Mouse (Mus musculus) heart, embryonic 13.5 days (tissue): ENCODE measurements at regions not wholly inside any gene's neighbourhood (a gene's known extent, or its start where the extent isn't known, plus 50 kb on each side); places are given as distances from the start of the nearest gene placed in this dataset.

Source experiments
- ATAC-seq: fragments of 200-750 bp; cut with Nextera tagmentation; 2 replicates; pipeline ENCODE4 v1.8.0; 2017; ENCODE audit warnings: moderate TSS enrichment; ENCODE audit not compliant: insufficient number of reproducible peaks, low FRiP score, low TSS enrichment; ENCODE audit errors: extremely low read depth
- H3K27ac ChIP-seq: fragments of 300-500 bp; sonication (generic); replicated peaks from 2 replicates; pipeline ENCODE4 v1.5.1; 2015; ENCODE audit warnings: moderate library complexity, mild to moderate bottlenecking, inconsistent platforms
- H3K27me3 ChIP-seq: fragments of 300-500 bp; sonication (generic); replicated peaks from 2 replicates; pipeline ENCODE4 v1.6.1; 2015; ENCODE audit warnings: mild to moderate bottlenecking, inconsistent platforms
- H3K36me3 ChIP-seq: fragments of 300-500 bp; sonication (generic); 2 replicates; pipeline ENCODE4 v1.6.1; 2015; ENCODE audit warnings: mild to moderate bottlenecking, inconsistent platforms
- H3K4me1 ChIP-seq: fragments of 300-500 bp; sonication (generic); 2 replicates; pipeline ENCODE4 v1.6.1; 2015; ENCODE audit warnings: inconsistent platforms
- H3K4me2 ChIP-seq: fragments of 300-500 bp; sonication (generic); 2 replicates; pipeline ENCODE4 v1.6.1; 2015; ENCODE audit warnings: inconsistent platforms, mild to moderate bottlenecking, moderate library complexity
- H3K4me3 ChIP-seq: fragments of 300-500 bp; sonication (generic); 2 replicates; pipeline ENCODE4 v1.5.1; 2015; ENCODE audit warnings: moderate library complexity, mild to moderate bottlenecking, inconsistent platforms
- H3K9ac ChIP-seq: fragments of 300-500 bp; sonication (generic); 2 replicates; pipeline ENCODE4 v1.6.1; 2015; ENCODE audit warnings: inconsistent platforms, mild to moderate bottlenecking, moderate library complexity
- H3K9me3 ChIP-seq: fragments of 300-500 bp; sonication (generic); 2 replicates; pipeline ENCODE4 v1.6.1; 2016; ENCODE audit warnings: inconsistent platforms
- WGBS: fragments of 180-500 bp; shearing (Covaris S2); methylation state at CpG from one replicate; pipeline ENCODE4 v1.1.7; 2015; ENCODE audit warnings: mixed read lengths; 5-methylcytosine and 5-hydroxymethylcytosine counted together

DNA sequence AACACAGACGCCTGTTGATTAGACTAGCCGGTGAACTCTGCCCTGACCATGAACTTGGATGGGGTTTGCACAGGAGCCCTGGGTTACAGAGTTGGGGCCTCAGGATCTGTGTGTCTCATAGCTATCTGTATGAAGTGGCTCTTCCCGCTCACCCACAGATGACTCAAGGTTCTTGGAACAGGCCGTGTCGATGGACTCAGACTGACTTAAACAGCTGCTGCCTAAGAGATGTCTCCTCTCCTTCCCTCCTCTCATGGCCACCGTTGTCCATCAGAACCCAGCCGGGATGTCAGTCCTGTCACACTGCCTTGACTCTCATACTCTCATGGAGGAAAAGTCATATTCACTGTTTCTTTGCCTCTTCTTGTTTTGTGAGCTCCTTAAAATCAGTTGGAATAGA, 121.2 kb upstream of the Tgfbr2 start:
- Histone ChIP-seq H3K4me3 (no peak overlapping the region), H3K9ac (no peak overlapping the region), H3K27me3 (no peaks in the 10 kb centered on the region), H3K4me2 (no peak overlapping the region), H3K9me3 (no peaks in the 10 kb centered on the region), H3K27ac (no peak overlapping the region), H3K4me1 (peaks cover 23% of the 10 kb centered on the region), H3K36me3 (no peaks in the 10 kb centered on the region)
- WGBS: 79% methylated on average over 7 of the region's 7 CpGs
- no peak for ATAC-seq

DNA sequence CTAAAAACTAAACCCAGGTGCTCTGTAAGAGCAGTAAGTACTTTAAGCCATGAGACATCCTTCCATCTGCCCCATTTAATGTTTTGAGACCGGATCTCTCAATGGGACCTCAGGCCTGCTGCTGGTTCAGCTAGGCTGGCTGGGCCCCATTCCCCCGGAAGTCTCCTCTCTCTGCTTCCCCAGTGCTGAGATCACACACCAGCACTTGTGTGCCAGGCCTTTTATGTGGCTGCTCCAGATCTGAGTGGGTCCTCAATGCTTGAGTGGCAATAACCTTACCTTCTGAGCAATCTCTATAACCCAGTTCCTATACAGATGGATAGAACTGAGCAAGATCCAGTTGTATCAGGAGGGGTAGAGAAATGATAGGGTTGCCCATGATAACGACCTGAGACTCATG, 118.9 kb upstream of the Tgfbr2 start:
- no peak for ATAC-seq
- Histone ChIP-seq H3K4me3 (no peak overlapping the region), H3K9me3 (no peaks in the 10 kb centered on the region), H3K27ac (no peak overlapping the region), H3K4me2 (no peak overlapping the region), H3K27me3 (no peaks in the 10 kb centered on the region), H3K36me3 (no peaks in the 10 kb centered on the region), H3K9ac (no peak overlapping the region), H3K4me1 (peaks cover 23% of the 10 kb centered on the region)
- WGBS: 54% methylated on average over 3 of the region's 3 CpGs

DNA sequence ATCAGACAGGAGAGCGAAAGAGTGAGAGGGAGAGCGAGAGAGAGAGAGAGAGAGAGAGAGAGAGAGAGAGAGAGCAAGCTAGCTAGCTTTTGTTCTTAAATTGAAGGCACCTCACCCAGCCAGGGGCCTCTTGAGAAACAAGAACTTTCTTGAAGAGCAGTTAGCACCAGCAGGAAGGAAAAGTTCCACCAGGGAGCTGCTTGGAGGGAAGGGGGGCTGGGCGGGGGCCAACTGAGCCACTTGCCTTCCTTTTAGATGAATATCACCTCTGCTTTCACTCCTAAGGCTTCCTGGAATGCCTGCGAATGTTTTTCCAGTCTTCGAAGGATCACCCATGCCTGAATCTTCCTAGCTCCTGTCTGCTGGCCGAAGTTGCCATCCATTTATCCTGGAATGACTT, 118.0 kb upstream of the Tgfbr2 start:
- WGBS: 60% methylated on average over 6 of the region's 6 CpGs
- no peaks in the 10 kb centered on the region for H3K27me3 ChIP-seq
- H3K4me2 ChIP-seq: no peak overlapping the region
- H3K4me3 ChIP-seq: no peak overlapping the region
- H3K36me3 ChIP-seq: no peaks in the 10 kb centered on the region
- 0 out of 2 replicates have a peak overlapping the region, but pooled peaks have one; percentile 8 for H3K27ac ChIP-seq
- no peak overlapping the region for H3K9ac ChIP-seq
- no peaks in the 10 kb centered on the region for H3K9me3 ChIP-seq
- H3K4me1 ChIP-seq: peaks cover 23% of the 10 kb centered on the region
- ATAC-seq: no peak

DNA sequence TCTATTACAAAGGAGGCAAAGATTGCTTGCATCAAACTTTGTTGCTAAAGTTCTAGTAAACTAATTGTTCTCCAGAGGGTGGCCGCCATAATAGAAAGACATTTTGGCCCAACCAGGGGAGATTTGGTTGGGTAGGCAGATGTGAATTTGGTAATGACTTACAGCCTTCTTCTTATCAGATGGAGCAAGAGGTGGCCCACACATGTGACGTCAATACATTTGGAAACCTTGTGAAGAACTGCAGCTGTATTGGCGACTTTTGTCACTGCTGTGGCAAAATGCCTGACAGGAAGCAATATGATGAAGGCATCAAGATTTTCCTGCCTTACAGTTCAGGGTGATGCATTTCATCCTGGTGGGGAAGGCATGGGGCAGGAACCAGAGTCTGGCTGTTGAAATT, 116.5 kb upstream of the Tgfbr2 start:
- no peaks in the 10 kb centered on the region for H3K36me3 ChIP-seq
- H3K4me3 ChIP-seq: no peak overlapping the region
- H3K4me1 ChIP-seq: peaks cover 23% of the 10 kb centered on the region
- ATAC-seq: no peak
- WGBS: 76% methylated on average over 3 of the region's 3 CpGs
- no peak overlapping the region for H3K9ac ChIP-seq
- H3K27ac ChIP-seq: no peak overlapping the region
- no peaks in the 10 kb centered on the region for H3K27me3 ChIP-seq
- 0 out of 2 replicates have a peak, but pooled peaks cover 3% of the 10 kb centered on the region for H3K9me3 ChIP-seq
- H3K4me2 ChIP-seq: no peak overlapping the region

DNA sequence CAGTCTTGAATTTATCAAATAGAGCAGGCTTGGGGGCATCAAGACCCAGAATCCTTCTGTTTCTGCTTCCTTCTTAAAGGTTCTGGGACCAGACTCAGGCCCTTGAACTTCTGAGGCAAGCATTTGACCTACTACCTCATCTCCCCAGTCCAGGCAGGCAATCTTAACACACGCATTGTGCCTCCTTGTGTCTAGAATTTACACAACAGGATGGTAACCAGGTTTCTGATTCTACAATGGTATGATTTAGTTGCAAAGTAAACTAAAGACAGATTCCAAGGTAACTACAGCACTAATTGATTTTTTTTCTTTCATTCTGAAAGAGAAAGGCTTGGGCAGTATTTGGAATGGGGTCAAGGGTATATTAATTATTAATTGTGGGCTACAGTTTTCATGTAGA, 115.7 kb upstream of the Tgfbr2 start:
- Histone ChIP-seq H3K9ac (no peak overlapping the region), H3K27me3 (no peaks in the 10 kb centered on the region), H3K9me3 (0 out of 2 replicates have a peak, but pooled peaks cover 3% of the 10 kb centered on the region), H3K4me1 (peaks cover 29% of the 10 kb centered on the region), H3K36me3 (no peaks in the 10 kb centered on the region), H3K4me3 (no peak overlapping the region), H3K4me2 (no peak overlapping the region), H3K27ac (no peak overlapping the region)
- 73% methylated on average over 1 of the region's 1 CpGs for WGBS
- ATAC-seq: no peak

DNA sequence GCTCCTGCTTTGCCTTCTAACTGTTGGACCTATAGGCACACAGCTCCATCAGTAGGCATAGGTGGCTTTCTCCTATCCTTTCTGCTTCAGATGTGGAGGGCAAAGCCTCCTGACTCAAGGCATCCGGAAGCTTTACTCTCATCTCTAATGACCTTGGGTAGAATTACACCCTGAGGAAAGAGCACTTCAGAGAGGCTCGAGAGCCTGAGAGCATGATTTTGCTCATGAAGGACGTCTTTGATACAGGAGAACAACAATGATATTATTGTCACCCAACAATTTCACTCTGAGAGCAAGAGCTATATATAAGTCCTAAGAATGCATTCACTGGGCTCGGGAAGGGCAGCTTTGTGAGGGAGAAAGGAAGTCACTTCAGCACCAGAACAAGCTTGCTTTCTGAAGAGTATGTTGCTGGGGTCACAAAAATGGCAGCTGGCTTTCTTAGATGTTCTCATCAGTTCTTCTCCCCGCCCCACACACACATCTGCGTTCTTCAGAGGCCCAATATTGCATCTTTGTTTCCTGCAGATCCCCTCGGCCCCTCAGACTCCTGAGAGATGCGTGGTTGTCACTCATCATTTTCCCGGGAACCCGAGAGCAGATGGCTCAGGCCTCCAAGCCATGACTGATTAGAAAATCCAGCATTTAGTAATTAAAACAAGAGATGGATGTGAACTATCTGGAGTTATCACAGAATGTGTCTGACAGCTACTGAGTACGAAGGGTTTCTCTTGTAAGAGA, 110.7 kb upstream of the Tgfbr2 start:
- ATAC-seq: no peak
- no peaks in the 10 kb centered on the region for H3K27me3 ChIP-seq
- no peak overlapping the region for H3K9ac ChIP-seq
- no peaks in the 10 kb centered on the region for H3K36me3 ChIP-seq
- H3K4me3 ChIP-seq: no peak overlapping the region
- H3K27ac ChIP-seq: peak overlapping the region; percentile 77
- 0 out of 2 replicates have a peak, but pooled peaks cover 3% of the 10 kb centered on the region for H3K9me3 ChIP-seq
- no peak overlapping the region for H3K4me2 ChIP-seq
- WGBS: 52% methylated on average over 11 of the region's 11 CpGs
- peaks cover 24% of the 10 kb centered on the region for H3K4me1 ChIP-seq

DNA sequence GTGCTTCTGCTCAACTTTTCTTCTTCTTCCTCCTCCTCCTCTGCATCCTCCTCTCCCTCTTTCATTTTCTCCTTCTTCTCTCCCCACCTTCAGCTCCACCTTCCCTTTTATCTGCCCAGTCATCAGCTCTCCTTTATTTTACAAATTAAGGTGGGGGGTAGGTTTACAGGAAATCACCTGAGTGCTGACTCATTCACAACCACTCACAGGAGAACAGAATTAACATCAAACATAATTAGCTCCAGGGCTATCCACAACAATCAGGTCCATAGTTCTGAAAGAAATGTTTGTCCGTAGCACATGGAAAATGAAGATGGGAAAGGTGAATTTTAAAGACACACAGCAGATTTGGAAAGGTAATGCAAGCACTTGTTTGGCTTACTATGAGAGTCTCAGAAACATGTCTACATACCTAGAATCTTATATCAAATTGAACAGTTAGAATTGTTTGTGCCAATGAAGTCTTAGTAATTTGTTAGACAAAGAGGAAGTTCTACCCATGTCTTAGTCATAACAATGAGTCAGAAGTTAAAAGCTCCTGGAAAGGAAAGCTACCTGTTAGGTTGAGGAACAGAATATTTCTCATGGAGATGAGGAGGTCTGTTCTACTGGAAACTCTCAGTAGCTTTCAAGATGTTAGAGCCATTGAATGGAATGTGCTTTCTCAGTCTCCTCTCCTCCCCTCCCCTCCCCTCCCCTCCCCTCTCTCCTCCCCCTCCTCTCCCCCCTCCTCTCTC, 108.8 kb upstream of the Tgfbr2 start:
- 77% methylated on average over 1 of the region's 1 CpGs for WGBS
- Histone ChIP-seq H3K36me3 (no peaks in the 10 kb centered on the region), H3K4me1 (peaks cover 24% of the 10 kb centered on the region), H3K9me3 (0 out of 2 replicates have a peak, but pooled peaks cover 3% of the 10 kb centered on the region), H3K9ac (no peak overlapping the region), H3K27me3 (no peaks in the 10 kb centered on the region), H3K27ac (no peak overlapping the region), H3K4me3 (no peak overlapping the region), H3K4me2 (no peak overlapping the region)
- no peak for ATAC-seq

DNA sequence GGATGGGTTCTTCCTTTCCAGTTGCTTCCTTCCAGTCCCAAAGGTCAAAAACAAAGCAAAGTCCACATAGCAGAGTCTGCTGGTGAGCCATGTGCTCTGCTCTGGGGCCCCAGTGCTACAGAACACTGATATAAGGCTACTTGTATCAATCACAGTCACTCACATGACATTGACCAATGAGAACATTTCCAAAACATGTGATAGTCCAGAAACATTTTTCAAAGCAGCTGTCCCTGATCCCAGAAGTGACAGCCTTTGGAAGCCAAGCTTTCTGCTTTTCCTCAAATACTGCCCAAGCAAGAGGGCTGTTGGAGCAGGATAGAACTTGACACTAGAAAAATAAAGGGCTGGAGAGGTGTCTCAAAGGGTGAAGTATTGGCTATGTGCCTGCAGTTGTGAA, 106.5 kb upstream of the Tgfbr2 start:
- Histone ChIP-seq H3K9ac (no peak overlapping the region), H3K4me3 (no peak overlapping the region), H3K27ac (peak overlapping the region; percentile 51), H3K4me1 (peaks cover 24% of the 10 kb centered on the region), H3K36me3 (no peaks in the 10 kb centered on the region), H3K4me2 (no peak overlapping the region), H3K27me3 (no peaks in the 10 kb centered on the region), H3K9me3 (no peaks in the 10 kb centered on the region)
- no peak for ATAC-seq

DNA sequence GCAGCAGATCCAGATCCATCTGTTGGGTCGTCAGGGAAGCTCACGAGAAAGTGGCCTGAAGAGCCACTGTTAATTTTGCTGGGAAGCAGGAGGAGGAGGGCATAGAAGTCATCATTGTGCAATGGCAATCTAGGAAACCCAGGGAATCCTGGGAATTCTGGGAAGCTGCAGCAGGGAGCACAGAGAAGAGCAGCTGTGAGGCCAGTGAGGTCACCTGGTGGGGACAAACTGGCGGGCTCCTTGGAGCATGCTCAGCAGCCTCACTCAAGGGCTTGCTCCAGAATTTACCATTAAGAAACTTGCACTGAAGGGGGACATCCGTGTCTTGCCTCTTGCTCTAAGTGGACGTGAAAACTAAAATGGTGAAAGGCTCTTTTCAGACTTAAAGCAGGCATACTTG, 105.0 kb upstream of the Tgfbr2 start:
- no peaks in the 10 kb centered on the region for H3K9me3 ChIP-seq
- peaks cover 11% of the 10 kb centered on the region for H3K4me1 ChIP-seq
- no peaks in the 10 kb centered on the region for H3K27me3 ChIP-seq
- WGBS: 74% methylated on average over 5 of the region's 5 CpGs
- H3K9ac ChIP-seq: no peak overlapping the region
- no peaks in the 10 kb centered on the region for H3K36me3 ChIP-seq
- H3K4me2 ChIP-seq: no peak overlapping the region
- ATAC-seq: no peak
- no peak overlapping the region for H3K4me3 ChIP-seq
- no peak overlapping the region for H3K27ac ChIP-seq

DNA sequence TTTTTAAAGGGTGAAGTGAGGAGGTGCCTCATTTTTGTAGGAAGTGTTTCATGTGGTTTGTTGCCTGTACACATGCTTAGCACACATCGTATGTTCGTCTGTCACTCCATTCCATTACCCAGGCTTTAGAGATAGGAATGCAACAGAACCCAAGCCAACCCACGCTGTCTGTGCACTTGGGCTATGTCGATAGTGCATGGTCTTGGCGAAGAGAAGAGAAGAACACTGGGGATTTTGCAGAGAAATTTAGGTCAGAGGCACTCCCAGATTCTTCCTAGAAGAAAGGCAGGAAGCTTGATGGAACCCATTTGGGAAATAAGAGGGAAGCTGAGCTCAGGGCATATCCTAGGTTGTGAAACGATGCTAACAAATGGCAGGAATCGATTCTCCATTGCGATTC, 103.7 kb upstream of the Tgfbr2 start:
- no peak for ATAC-seq
- H3K9me3 ChIP-seq: no peaks in the 10 kb centered on the region
- no peak overlapping the region for H3K4me3 ChIP-seq
- H3K4me2 ChIP-seq: no peak overlapping the region
- WGBS: 78% methylated on average over 8 of the region's 8 CpGs
- H3K36me3 ChIP-seq: no peaks in the 10 kb centered on the region
- H3K27me3 ChIP-seq: no peaks in the 10 kb centered on the region
- peaks cover 10% of the 10 kb centered on the region for H3K4me1 ChIP-seq
- no peak overlapping the region for H3K9ac ChIP-seq
- H3K27ac ChIP-seq: no peak overlapping the region

DNA sequence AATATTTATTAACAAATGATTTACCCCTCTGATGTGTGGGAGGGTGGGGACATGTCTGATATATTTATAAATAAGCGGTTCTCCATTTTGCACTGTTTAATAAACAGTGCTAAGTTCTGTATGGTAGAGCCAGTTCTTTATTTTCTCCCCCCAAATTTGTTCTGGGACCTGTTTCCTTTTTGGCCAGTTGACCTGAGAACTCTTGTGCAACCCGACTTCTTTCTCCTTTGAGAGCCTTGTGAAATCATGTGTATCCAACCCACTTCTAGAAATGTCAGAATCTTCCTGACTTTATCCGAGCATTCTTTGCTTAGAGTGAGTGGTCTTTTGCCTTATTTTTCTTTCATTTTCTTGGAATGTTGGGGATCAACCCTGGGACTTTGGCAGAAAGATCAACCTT, 102.6 kb upstream of the Tgfbr2 start:
- H3K27ac ChIP-seq: no peak overlapping the region
- H3K9me3 ChIP-seq: no peaks in the 10 kb centered on the region
- H3K4me2 ChIP-seq: no peak overlapping the region
- H3K9ac ChIP-seq: no peak overlapping the region
- 77% methylated on average over 3 of the region's 3 CpGs for WGBS
- H3K4me1 ChIP-seq: peaks cover 10% of the 10 kb centered on the region
- H3K36me3 ChIP-seq: no peaks in the 10 kb centered on the region
- H3K27me3 ChIP-seq: no peaks in the 10 kb centered on the region
- ATAC-seq: no peak
- H3K4me3 ChIP-seq: no peak overlapping the region

DNA sequence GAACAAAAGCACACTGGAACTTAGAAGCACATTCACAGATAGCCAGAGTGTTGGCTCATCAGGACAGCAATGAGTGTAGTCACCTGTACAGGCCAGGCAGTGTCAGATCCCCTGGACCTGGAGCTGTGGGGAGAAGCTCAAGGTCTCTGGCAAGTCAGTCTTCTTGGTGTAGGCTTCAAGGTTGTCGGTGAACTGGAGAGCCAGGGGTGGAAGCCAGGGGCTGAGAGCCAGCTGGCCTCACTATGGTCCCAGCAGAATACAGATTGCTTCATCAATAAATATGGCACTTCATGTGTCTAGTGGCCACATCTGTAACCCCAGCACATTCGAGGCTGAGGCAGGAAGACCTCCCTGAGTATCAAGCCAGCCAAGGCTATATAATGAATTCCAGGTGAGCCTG, 101.0 kb upstream of the Tgfbr2 start:
- no peak overlapping the region for H3K27ac ChIP-seq
- no peaks in the 10 kb centered on the region for H3K36me3 ChIP-seq
- H3K9ac ChIP-seq: no peak overlapping the region
- H3K4me2 ChIP-seq: no peak overlapping the region
- no peak overlapping the region for H3K4me3 ChIP-seq
- H3K9me3 ChIP-seq: no peaks in the 10 kb centered on the region
- H3K4me1 ChIP-seq: no peaks in the 10 kb centered on the region; the same call in 1 of the 2 replicates
- ATAC-seq: no peak
- 74% methylated on average over 2 of the region's 2 CpGs for WGBS
- H3K27me3 ChIP-seq: no peaks in the 10 kb centered on the region
